Mouse (Mus musculus): ENCODE data around the gene 1700013F07Rik. TPM values are rescaled to one million over a fixed set of nuclear protein-coding genes. Genes with fewer than 3 reads are reported as not detected.
"Not testable (repeated sequence)": the region's sequence is repeated elsewhere in the genome, so short reads cannot be mapped to it uniquely, and the experiment has no call there.

Gene 1700013F07Rik
- polyA plus RNA-seq, 1 experiment from 2014 or later, result 0.65 TPM

DNA sequence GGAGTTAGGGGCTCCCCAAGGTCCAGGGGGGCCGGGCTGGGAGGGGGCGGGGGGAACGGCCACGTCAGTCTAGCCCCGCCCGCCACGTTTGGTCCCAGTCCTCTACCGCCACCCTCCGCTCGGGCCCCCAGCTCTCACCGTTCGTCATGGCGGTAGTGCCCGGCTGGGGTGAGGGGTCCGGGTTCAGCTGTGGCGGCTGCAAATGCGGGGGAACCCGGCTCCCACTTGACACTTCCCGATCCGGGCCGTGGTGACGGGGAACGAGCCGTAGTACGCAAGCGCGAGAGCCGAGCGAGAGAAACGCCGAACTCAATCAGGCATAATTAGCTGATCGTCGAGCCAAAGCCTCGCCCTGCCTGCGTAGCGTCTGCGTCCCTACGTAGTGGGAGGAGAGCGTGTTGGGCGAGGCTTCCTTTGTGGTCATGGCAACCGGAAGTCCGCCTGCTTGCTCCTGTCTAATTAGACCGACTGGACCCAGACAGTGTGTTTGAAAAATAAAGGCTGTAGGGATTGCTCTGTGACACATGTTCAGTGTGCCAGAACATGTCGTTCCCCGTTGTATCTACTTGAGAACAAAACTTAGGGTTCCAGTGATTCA is 28.3 kb downstream of the 1700013F07Rik start, which contains the start of gene Tmem167b:
Gene Tmem167b (minus strand): TSS at position 334 of the 598 bp plus-strand sequence.
- Histone ChIP-seq H3K36me3 (ENCODE audit: control insufficient read depth, insufficient read depth, low read length) (peaks cover 24% of the 10 kb centered on the region), H3K9me3 (ENCODE audit: control insufficient read depth, low read depth, low read length) (no peaks in the 10 kb centered on the region), H3K4me2 (replicated peaks; ENCODE audit: low read depth, low read length) (peak within 1 kb of the TSS; percentile 76), H3K9ac (replicated peaks; ENCODE audit: low read depth, low read length) (peak within 1 kb of the TSS; percentile 57), H3K27me3 (ENCODE audit: control insufficient read depth, insufficient read depth, low read length) (no peaks in the 10 kb centered on the region), H3K27ac (ENCODE audit: low read length) (peak within 1 kb of the TSS; percentile 86), H3K4me3 (ENCODE audit: low read depth, low read length) (peak within 1 kb of the TSS; percentile 50), H3K4me1 (ENCODE audit: control insufficient read depth, insufficient read depth, low read length) (peaks cover 7% of the 10 kb centered on the region; the same call in 1 of the 2 replicates)
- peak; percentile 97 for ATAC-seq (ENCODE audit: insufficient number of reproducible peaks, insufficient read depth, low FRiP score, low read depth)
- WGBS, result under 1% methylated on average over 45 of the region's 45 CpGs

DNA sequence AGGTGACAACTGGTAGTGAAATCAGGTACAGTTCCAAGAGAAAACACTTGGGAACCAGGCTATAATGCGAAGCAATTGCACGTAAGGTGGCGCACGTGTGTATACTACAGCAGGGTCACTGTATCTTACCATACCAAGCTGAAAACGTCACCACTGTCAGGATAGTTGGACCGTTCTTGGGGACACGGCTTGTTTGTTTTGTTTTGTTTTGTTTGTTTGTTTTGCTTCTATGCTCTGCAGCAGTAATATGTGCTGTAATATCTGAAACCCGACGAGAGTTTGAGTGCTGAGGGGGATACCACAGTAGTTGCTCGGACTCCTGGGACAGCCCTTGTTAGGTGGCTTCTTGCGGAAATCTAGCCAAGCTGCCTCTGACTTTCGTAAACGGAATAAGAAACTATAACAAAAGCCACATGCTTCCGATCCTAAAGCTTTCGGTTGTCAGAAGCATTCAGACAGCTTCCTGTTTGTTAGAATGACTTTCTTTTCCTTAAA is 28.9 kb downstream of the 1700013F07Rik start:
- Histone ChIP-seq H3K27me3 (ENCODE audit: control insufficient read depth, insufficient read depth, low read length) (no peaks in the 10 kb centered on the region), H3K9ac (replicated peaks; ENCODE audit: low read depth, low read length) (peak overlapping the region; percentile 11; the same call in 1 of the 2 replicates), H3K4me2 (replicated peaks; ENCODE audit: low read depth, low read length) (peak overlapping the region; percentile 76), H3K4me3 (ENCODE audit: low read depth, low read length) (peak overlapping the region; percentile 50), H3K27ac (ENCODE audit: low read length) (peak overlapping the region; percentile 86), H3K4me1 (ENCODE audit: control insufficient read depth, insufficient read depth, low read length) (peaks cover 7% of the 10 kb centered on the region; the same call in 1 of the 2 replicates), H3K9me3 (ENCODE audit: control insufficient read depth, low read depth, low read length) (no peaks in the 10 kb centered on the region), H3K36me3 (ENCODE audit: control insufficient read depth, insufficient read depth, low read length) (peaks cover 24% of the 10 kb centered on the region)
- WGBS, result 8% methylated on average over 15 of the region's 15 CpGs
- ATAC-seq (ENCODE audit: insufficient number of reproducible peaks, insufficient read depth, low FRiP score, low read depth), result peak; percentile 50; the same call in 1 of the 2 replicates

DNA sequence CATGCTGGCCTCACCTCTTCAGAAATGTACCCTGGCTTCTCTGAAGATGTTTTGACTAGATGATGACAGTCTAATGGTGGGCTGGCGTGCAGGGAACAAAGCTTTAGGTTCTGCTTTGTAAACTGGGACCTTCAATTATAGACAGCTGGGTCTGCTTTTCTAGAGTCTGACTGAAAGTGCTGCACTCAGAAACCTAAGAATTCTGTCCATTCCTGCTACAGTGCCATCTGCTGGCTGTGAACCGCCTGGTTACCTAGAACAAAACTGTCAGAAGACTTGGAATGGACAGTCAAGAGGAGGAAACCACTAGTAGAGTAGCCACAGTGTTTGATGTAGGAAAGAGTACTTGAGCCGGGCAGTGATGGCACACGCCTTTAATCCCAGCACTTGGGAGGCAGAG is 29.4 kb downstream of the 1700013F07Rik start:
- H3K36me3 ChIP-seq (ENCODE audit: control insufficient read depth, insufficient read depth, low read length), result peaks cover 19% of the 10 kb centered on the region; the same call in 1 of the 2 replicates
- 5% methylated on average over 4 of the region's 4 CpGs for WGBS
- H3K4me3 ChIP-seq (ENCODE audit: low read depth, low read length), result peak overlapping the region; percentile 50
- 0 out of 2 replicates have a peak overlapping the region, but pooled peaks have one; percentile 11 for H3K9ac ChIP-seq (replicated peaks; ENCODE audit: low read depth, low read length)
- H3K9me3 ChIP-seq (ENCODE audit: control insufficient read depth, low read depth, low read length), result no peaks in the 10 kb centered on the region
- H3K4me2 ChIP-seq (replicated peaks; ENCODE audit: low read depth, low read length), result peak overlapping the region; percentile 76
- no peaks in the 10 kb centered on the region for H3K27me3 ChIP-seq (ENCODE audit: control insufficient read depth, insufficient read depth, low read length)
- H3K4me1 ChIP-seq (ENCODE audit: control insufficient read depth, insufficient read depth, low read length), result peaks cover 7% of the 10 kb centered on the region; the same call in 1 of the 2 replicates
- H3K27ac ChIP-seq (ENCODE audit: low read length), result peak overlapping the region; percentile 86
- no peak for ATAC-seq (ENCODE audit: insufficient number of reproducible peaks, insufficient read depth, low FRiP score, low read depth)

DNA sequence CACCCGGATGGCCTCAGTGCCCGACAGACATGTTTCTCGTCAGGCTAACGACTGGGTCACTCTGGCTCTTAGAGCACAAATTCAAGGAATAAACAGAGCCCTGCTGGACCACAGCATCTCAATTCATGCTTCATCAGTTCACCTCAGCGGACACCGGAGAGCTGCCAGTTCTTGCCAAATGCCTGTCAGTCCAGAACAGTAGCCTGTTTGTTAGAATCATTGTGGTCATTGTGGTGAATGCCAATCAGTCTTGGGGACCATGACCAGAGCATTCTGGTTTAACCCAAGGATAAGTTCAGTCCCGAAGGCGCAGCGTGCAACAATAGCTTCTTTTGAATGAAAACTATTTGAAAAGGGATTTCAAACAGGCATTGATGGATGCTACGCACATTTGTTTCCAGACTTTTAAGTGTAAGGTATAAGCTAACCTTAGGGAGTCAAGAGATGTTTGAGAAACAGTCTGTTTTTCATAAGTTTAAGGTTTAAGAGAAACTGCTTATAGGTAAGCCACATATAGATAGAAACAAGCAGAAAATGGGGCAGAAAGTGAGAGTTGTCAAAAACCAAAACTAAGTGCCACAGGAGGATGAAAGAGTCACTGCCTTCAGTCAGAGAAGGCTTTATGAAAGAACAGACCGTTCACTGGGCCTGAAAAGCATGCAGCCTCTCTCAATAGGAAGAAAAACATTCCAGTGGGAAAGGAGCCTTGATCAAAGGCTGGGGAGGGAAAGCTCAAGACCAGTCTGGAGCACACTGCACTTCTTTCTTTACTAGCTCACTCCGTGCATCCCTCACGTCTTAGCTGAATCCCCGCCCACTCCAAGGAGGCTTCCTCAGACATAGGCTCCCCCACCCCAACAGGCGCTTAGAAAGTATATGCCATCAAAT is 34.3 kb downstream of the 1700013F07Rik start:
- no peak for ATAC-seq (ENCODE audit: insufficient number of reproducible peaks, insufficient read depth, low FRiP score, low read depth)
- no peak overlapping the region for H3K4me3 ChIP-seq (ENCODE audit: low read depth, low read length)
- 48% methylated on average over 15 of the region's 15 CpGs for WGBS
- no peak overlapping the region for H3K4me2 ChIP-seq (replicated peaks; ENCODE audit: low read depth, low read length)
- no peaks in the 10 kb centered on the region for H3K36me3 ChIP-seq (ENCODE audit: control insufficient read depth, insufficient read depth, low read length)
- H3K4me1 ChIP-seq (ENCODE audit: control insufficient read depth, insufficient read depth, low read length), result 0 out of 2 replicates have a peak, but pooled peaks cover 2% of the 10 kb centered on the region
- H3K9me3 ChIP-seq (ENCODE audit: control insufficient read depth, low read depth, low read length), result no peaks in the 10 kb centered on the region
- peak overlapping the region; percentile 2; the same call in 1 of the 2 replicates for H3K27ac ChIP-seq (ENCODE audit: low read length)
- H3K9ac ChIP-seq (replicated peaks; ENCODE audit: low read depth, low read length), result no peak overlapping the region
- H3K27me3 ChIP-seq (ENCODE audit: control insufficient read depth, insufficient read depth, low read length), result no peaks in the 10 kb centered on the region

DNA sequence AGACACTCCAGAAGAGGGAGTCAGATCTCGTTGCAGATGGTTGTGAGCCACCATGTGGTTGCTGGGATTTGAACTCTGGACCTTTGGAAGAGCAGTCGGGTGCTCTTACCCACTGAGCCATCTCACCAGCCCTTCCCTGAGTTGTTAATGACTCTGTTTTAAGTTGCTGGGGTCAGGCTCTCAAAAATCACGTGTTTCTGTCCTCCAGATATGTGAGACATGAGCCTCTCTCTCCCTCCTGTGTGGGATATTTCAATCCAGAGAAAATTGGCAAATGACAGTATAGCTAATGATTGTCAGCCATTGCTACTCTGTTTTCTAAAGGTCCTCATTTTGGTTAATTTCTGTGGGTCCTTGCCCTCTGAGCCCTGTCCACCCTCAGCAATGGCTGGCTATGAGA is 35.7 kb downstream of the 1700013F07Rik start:
- not testable (repeated sequence) for H3K4me1 ChIP-seq (ENCODE audit: control insufficient read depth, insufficient read depth, low read length); H3K27ac ChIP-seq (ENCODE audit: low read length); H3K27me3 ChIP-seq (ENCODE audit: control insufficient read depth, insufficient read depth, low read length); H3K9me3 ChIP-seq (ENCODE audit: control insufficient read depth, low read depth, low read length); ATAC-seq (ENCODE audit: insufficient number of reproducible peaks, insufficient read depth, low FRiP score, low read depth); H3K36me3 ChIP-seq (ENCODE audit: control insufficient read depth, insufficient read depth, low read length); H3K4me2 ChIP-seq (replicated peaks; ENCODE audit: low read depth, low read length); H3K9ac ChIP-seq (replicated peaks; ENCODE audit: low read depth, low read length); H3K4me3 ChIP-seq (ENCODE audit: low read depth, low read length)
- 46% methylated on average over 3 of the region's 3 CpGs for WGBS

DNA sequence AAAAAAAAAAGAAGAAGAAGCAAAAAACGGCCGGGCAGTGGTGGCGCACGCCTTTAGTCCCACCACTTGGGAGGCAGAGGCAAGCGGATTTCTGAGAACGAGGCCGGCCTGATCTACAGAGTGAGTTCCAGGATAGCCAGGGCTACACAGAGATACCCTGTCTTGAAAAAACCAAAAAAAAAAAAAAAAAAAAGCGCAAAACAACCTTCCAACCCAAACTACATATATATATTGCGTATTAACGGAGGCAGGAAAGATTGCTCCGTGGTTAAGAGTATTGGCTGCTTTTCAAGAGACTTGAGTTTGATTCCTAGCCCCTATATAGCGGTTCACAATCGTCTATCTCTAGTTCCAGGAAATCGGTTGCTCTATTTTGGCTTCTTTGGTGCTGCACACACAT is 36.9 kb downstream of the 1700013F07Rik start:
- H3K27ac ChIP-seq (ENCODE audit: low read length), result no peak overlapping the region
- no peaks in the 10 kb centered on the region for H3K36me3 ChIP-seq (ENCODE audit: control insufficient read depth, insufficient read depth, low read length)
- H3K27me3 ChIP-seq (ENCODE audit: control insufficient read depth, insufficient read depth, low read length), result no peaks in the 10 kb centered on the region
- ATAC-seq (ENCODE audit: insufficient number of reproducible peaks, insufficient read depth, low FRiP score, low read depth), result no peak
- no peak overlapping the region for H3K9ac ChIP-seq (replicated peaks; ENCODE audit: low read depth, low read length)
- no peak overlapping the region for H3K4me3 ChIP-seq (ENCODE audit: low read depth, low read length)
- 85% methylated on average over 14 of the region's 14 CpGs for WGBS
- 0 out of 2 replicates have a peak, but pooled peaks cover 2% of the 10 kb centered on the region for H3K4me1 ChIP-seq (ENCODE audit: control insufficient read depth, insufficient read depth, low read length)
- peak overlapping the region; percentile 59; the same call in 1 of the 2 replicates for H3K4me2 ChIP-seq (replicated peaks; ENCODE audit: low read depth, low read length)
- no peaks in the 10 kb centered on the region for H3K9me3 ChIP-seq (ENCODE audit: control insufficient read depth, low read depth, low read length)

DNA sequence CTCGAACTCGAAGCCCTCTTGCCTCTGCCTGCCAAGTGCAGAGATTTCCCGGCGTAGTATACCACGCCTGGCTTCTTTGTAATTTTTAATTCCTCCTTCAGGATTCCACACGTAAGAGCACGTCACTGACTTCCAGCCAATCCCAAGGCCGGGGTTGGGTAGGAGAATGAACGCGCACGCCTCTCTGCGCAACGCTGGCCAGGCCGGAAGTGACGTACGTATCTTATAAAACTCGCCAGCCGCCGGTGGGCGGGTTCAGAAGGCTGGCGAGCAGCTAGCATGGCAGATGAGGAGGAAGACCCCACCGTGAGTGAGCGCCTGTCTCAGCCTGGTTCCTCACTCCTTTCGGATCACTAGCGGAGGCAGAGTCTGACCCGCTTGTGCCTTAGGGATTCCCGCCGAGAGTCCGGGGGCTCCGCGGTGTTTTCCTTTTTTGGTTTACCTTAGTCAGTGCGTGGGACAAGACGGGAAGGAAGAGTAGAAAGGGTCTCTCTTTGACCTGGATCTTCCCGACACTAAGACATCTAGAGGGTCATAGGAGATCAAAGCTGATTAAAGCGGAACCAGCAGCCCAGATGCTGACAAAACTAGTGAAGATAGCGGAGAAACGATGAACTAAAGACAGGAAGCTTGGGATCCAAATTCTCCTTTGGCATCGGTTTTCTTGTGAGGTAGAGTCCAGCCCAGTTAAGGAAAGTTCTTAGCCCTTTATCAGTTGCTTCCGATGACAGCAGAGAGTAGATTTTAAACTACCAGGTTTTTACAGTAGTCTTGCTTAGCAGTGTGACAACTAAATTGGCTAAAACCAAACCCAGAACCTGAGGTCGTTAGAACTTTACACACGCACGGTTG is 37.7 kb downstream of the 1700013F07Rik start, which contains the start of gene Taf13:
Gene Taf13 (plus strand): TSS at position 256 of the 852 bp plus-strand sequence.
- Histone ChIP-seq H3K36me3 (ENCODE audit: control insufficient read depth, insufficient read depth, low read length) (no peaks in the 10 kb centered on the region), H3K27ac (ENCODE audit: low read length) (peak within 1 kb of the TSS; percentile 2; the same call in 1 of the 2 replicates), H3K4me1 (ENCODE audit: control insufficient read depth, insufficient read depth, low read length) (0 out of 2 replicates have a peak, but pooled peaks cover 2% of the 10 kb centered on the region), H3K4me3 (ENCODE audit: low read depth, low read length) (peak within 1 kb of the TSS; percentile 50), H3K27me3 (ENCODE audit: control insufficient read depth, insufficient read depth, low read length) (no peaks in the 10 kb centered on the region), H3K9ac (replicated peaks; ENCODE audit: low read depth, low read length) (peak within 1 kb of the TSS; percentile 49), H3K9me3 (ENCODE audit: control insufficient read depth, low read depth, low read length) (no peaks in the 10 kb centered on the region), H3K4me2 (replicated peaks; ENCODE audit: low read depth, low read length) (peak within 1 kb of the TSS; percentile 59)
- peak; percentile 99 for ATAC-seq (ENCODE audit: insufficient number of reproducible peaks, insufficient read depth, low FRiP score, low read depth)
- WGBS, result 2% methylated on average over 42 of the region's 42 CpGs

Measured in stomach, embryonic 14.5 days (tissue).